Mouse (Mus musculus) MEL (cell line): ENCODE measurements around the gene Vps37b. TPM values are rescaled to one million over a fixed set of nuclear protein-coding genes. Genes with fewer than 3 reads are reported as not detected.

Experiments used
- DNase-seq: peaks from one replicate; pipeline ENCODE4 v3.0.0; 2011; ENCODE audit warnings: low read depth, low spot score
- H3K27ac ChIP-seq: 2 replicates; pipeline ENCODE4 v1.5.1; 2012; ENCODE audit warnings: low read depth, mild to moderate bottlenecking, control low read depth, low read length, moderate library complexity; ENCODE audit not compliant: control insufficient read depth
- H3K27me3 ChIP-seq, 2 experiments: fragments of 150-350 bp in 1 of 2; sonication (generic) in 1 of 2; 2 replicates each; pipeline ENCODE4 v1.6.1; 2012; ENCODE audit warnings: low read length in 2 of 2, mild to moderate bottlenecking in 2 of 2, improper control_type of control experiment in 1 of 2, moderate library complexity in 1 of 2; ENCODE audit not compliant: insufficient read depth in 2 of 2, control insufficient read depth in 1 of 2
- H3K36me3 ChIP-seq, 2 experiments: 2 replicates each; pipeline ENCODE4 v1.6.1; 2012 to 2014; ENCODE audit warnings: low read length in 2 of 2, improper control_type of control experiment in 1 of 2, inconsistent platforms in 1 of 2, mild to moderate bottlenecking in 1 of 2; ENCODE audit not compliant: insufficient read depth in 2 of 2, control insufficient read depth in 1 of 2
- H3K4me1 ChIP-seq, 2 experiments: fragments of 150-350 bp in 1 of 2; sonication (generic) in 1 of 2; 2 replicates each; pipeline ENCODE4 v1.6.1; 2012; ENCODE audit warnings: low read length in 2 of 2, improper control_type of control experiment in 1 of 2, mild to moderate bottlenecking in 1 of 2; ENCODE audit not compliant: insufficient read depth in 2 of 2, control insufficient read depth in 1 of 2
- H3K4me3 ChIP-seq, 2 experiments: fragments of 150-350 bp in 1 of 2; sonication (generic) in 1 of 2; 2 replicates each; pipeline ENCODE4 v1.5.1; 2012; ENCODE audit warnings: low read depth in 2 of 2, low read length in 2 of 2, mild to moderate bottlenecking in 2 of 2, moderate library complexity in 2 of 2, control low read depth in 1 of 2, improper control_type of control experiment in 1 of 2; ENCODE audit not compliant: control insufficient read depth in 1 of 2, insufficient read depth in 1 of 2
- H3K79me2 ChIP-seq: 2 replicates; pipeline ENCODE4 v1.6.1; 2012; ENCODE audit warnings: mild to moderate bottlenecking, low read length, moderate library complexity; ENCODE audit not compliant: control insufficient read depth, poor library complexity, insufficient read depth
- H3K9ac ChIP-seq: 2 replicates; pipeline ENCODE4 v1.6.1; 2012; ENCODE audit warnings: low read depth, mild to moderate bottlenecking, control low read depth, low read length, moderate library complexity; ENCODE audit not compliant: control insufficient read depth, poor library complexity, severe bottlenecking
- H3K9me3 ChIP-seq: fragments of 150-350 bp; sonication (generic); replicated peaks from 2 replicates; pipeline ENCODE4 v1.6.1; 2012; ENCODE audit warnings: mild to moderate bottlenecking, low read length, improper control_type of control experiment, moderate library complexity; ENCODE audit not compliant: insufficient read depth
- CHD1 ChIP-seq: IDR thresholded peaks from 2 replicates; pipeline ENCODE4 v1.6.1; 2012; ENCODE audit warnings: low read depth, mild to moderate bottlenecking, inconsistent platforms, low read length, improper control_type of control experiment
- GATA1 ChIP-seq: IDR thresholded peaks from 2 replicates; pipeline ENCODE4 v1.6.1; 2011; ENCODE audit warnings: low read depth, low read length, improper control_type of control experiment
- HCFC1 ChIP-seq: IDR thresholded peaks from 2 replicates; pipeline ENCODE4 v1.6.1; 2012; ENCODE audit warnings: low read depth, mild to moderate bottlenecking, inconsistent platforms, low read length, improper control_type of control experiment, moderate library complexity
- KAT2A ChIP-seq: conservative IDR thresholded peaks from 2 replicates; pipeline ENCODE4 v1.6.1; 2012; ENCODE audit warnings: low read depth, low read length, improper control_type of control experiment, inconsistent platforms
- MAFK ChIP-seq: IDR thresholded peaks from 2 replicates; pipeline ENCODE4 v1.6.1; 2011; ENCODE audit warnings: low read depth, mild to moderate bottlenecking, low read length, improper control_type of control experiment, borderline replicate concordance
- MAX ChIP-seq: IDR thresholded peaks from 2 replicates; pipeline ENCODE4 v1.6.1; 2011; ENCODE audit warnings: low read length, improper control_type of control experiment
- MEF2A ChIP-seq: IDR thresholded peaks from 2 replicates; pipeline ENCODE4 v1.6.1; 2014; ENCODE audit warnings: low read depth, mild to moderate bottlenecking, inconsistent platforms, low read length, improper control_type of control experiment; ENCODE audit not compliant: poor library complexity, insufficient replicate concordance, severe bottlenecking; ENCODE audit errors: extremely low read depth
- MYB ChIP-seq: IDR thresholded peaks from 2 replicates; pipeline ENCODE4 v1.6.1; 2011; ENCODE audit warnings: mild to moderate bottlenecking, low read depth, low read length, improper control_type of control experiment
- NELFE ChIP-seq: IDR thresholded peaks from 2 replicates; pipeline ENCODE4 v1.6.1; 2011; ENCODE audit warnings: low read depth, low read length, improper control_type of control experiment
- NRF1 ChIP-seq: IDR thresholded peaks from 2 replicates; pipeline ENCODE4 v1.6.1; 2014; ENCODE audit warnings: low read depth, mild to moderate bottlenecking, inconsistent platforms, low read length, improper control_type of control experiment, moderate library complexity; ENCODE audit not compliant: poor library complexity, insufficient read depth, severe bottlenecking
- POLR2AphosphoS5 ChIP-seq: IDR thresholded peaks from 2 replicates; pipeline ENCODE4 v1.6.1; 2012; ENCODE audit warnings: low read depth, borderline replicate concordance, mild to moderate bottlenecking, inconsistent platforms, low read length, moderate library complexity, mixed read lengths
- RAD21 ChIP-seq: IDR thresholded peaks from 2 replicates; pipeline ENCODE4 v1.6.1; 2011; ENCODE audit warnings: mild to moderate bottlenecking, low read depth, low read length, improper control_type of control experiment
- TAL1 ChIP-seq: IDR thresholded peaks from 2 replicates; pipeline ENCODE4 v1.6.1; 2012; ENCODE audit warnings: mild to moderate bottlenecking, inconsistent platforms, low read length, moderate library complexity, mixed read lengths
- USF1 ChIP-seq: IDR thresholded peaks from 2 replicates; pipeline ENCODE4 v1.6.1; 2014; ENCODE audit warnings: low read depth, mild to moderate bottlenecking, inconsistent platforms, low read length, improper control_type of control experiment, moderate library complexity
- ZKSCAN1 ChIP-seq: IDR thresholded peaks from 2 replicates; pipeline ENCODE4 v1.6.1; 2012; ENCODE audit warnings: low read depth, mild to moderate bottlenecking, inconsistent platforms, low read length, improper control_type of control experiment, moderate library complexity
- polyA plus RNA-seq, 2 experiments: library from polyadenylated mRNA; stranded (reverse) in 1 of 2; unstranded in 1 of 2; fragments of >175 nt in 1 of 2; fragments of >200 nt in 1 of 2; gene quantifications; 2 replicates each; pipeline versions ENCODE4 v1.2.1 to v1.2.4; 2012; ENCODE audit warnings: low replicate concordance in 2 of 2, low read depth in 1 of 2; ENCODE audit not compliant: insufficient read length in 2 of 2, insufficient read depth in 1 of 2, missing spikeins in 1 of 2
- total RNA-seq: library from RNA; depleted of rRNA; stranded (reverse); fragments of 300-350 nt; gene quantifications from 2 replicates; pipeline ENCODE4 v1.2.3, GENCODE M21; 2012

Gene Vps37b
- total and polyA plus RNA-seq, 3 experiments = 28.6 to 66.0 TPM; not detected in 1

DNA sequence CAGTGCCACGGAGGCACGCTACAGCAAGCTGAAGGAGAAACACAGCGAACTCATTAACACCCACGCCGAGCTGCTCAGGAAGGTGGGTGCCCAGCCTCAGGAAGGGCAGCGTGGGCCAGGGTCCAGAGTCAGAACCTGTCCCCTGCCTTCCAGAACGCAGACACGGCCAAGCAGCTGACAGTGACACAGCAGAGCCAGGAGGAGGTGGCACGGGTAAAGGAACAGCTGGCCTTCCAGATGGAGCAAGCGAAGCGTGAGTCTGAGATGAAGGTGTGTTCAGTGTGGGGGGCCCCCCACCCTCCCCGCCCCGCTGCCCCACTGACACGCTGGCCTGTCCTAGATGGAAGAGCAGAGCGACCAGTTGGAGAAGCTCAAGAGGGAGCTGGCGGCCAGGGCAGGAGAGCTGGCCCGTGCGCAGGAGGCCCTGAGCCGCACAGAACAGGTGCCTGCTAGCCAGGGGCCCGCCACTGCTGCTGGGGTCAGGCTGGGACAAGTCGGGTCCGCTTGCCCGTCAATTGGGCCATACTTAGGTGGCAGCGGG, 34.8 kb downstream of the Vps37b start:
- no peak overlapping the region for H3K4me3 ChIP-seq
- no peaks in the 10 kb centered on the region for H3K4me1 ChIP-seq
- H3K27me3 ChIP-seq = no peaks in the 10 kb centered on the region
- no peaks in the 10 kb centered on the region; a peak in 1 of 4 replicates for H3K36me3 ChIP-seq
- no peak overlapping the region for H3K9ac ChIP-seq
- H3K27ac ChIP-seq = no peak overlapping the region
- DNase-seq = no peak
- no peaks in the 10 kb centered on the region for H3K9me3 ChIP-seq
- TF ChIP-seq HCFC1 = no peak
- TF ChIP-seq MAFK = no peak
- no peak for TF ChIP-seq MEF2A
- no peak for TF ChIP-seq NELFE
- TF ChIP-seq RAD21 = no peak
- TF ChIP-seq GATA1 = no peak
- TF ChIP-seq TAL1 = no peak
- TF ChIP-seq MAX = no peak
- no peak for TF ChIP-seq MYB
- TF ChIP-seq, all 39 proteins: peak for 0
- no peaks in the 10 kb centered on the region for H3K79me2 ChIP-seq

DNA sequence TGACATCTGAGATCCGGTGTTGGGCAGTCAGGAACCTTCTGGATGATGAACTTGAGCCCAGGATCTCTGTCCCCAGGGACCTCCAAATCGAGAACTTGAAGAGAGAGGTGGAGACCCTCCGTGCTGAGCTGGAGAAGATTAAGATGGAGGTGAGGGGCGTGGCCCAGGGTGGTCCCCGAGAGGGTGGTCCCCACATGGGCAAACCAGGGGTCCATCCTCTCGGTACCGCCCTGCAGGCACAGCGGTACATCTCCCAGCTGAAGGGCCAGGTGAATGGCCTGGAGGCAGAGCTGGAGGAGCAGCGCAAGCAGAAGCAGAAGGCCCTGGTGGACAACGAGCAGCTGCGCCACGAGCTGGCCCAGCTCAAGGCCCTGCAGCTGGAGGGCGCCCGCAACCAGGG, 35.4 kb downstream of the Vps37b start:
- Histone ChIP-seq H3K36me3 (no peaks in the 10 kb centered on the region), H3K9ac (no peak overlapping the region), H3K79me2 (no peaks in the 10 kb centered on the region), H3K9me3 (no peaks in the 10 kb centered on the region), H3K27me3 (no peaks in the 10 kb centered on the region), H3K4me1 (no peaks in the 10 kb centered on the region), H3K4me3 (no peak overlapping the region), H3K27ac (no peak overlapping the region)
- TF ChIP-seq POLR2AphosphoS5 (no peak), NRF1 (no peak), TAL1 (no peak), GATA1 (no peak), RAD21 (no peak), CHD1 (no peak), MAFK (no peak), USF1 (no peak), ZKSCAN1 (no peak), KAT2A (no peak)
- no peak for DNase-seq
